Mouse (Mus musculus): ENCODE results near the gene Phyhipl.

DNA sequence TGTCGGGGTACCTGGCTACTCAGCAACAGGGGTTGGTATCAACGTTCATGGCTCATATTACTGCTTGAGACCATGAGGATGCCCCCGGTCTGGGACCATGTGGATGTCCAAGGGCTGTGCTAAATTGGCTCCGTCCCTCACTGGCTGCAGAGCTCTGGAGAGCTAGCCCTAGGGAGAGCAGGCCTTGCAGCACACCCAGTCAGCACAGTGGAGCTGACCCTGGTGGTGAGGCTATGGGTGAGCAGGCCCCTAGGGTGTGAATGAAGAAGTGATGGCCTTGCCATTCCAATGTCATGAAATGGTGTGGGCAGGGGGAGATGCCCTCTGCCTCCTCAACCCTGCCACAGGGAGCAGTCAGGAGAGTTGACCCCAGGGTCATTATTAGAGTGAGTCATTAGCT is 27.7 kb upstream of the Phyhipl start:
- TF ChIP-seq MXI1 (IDR thresholded peaks at IDR 0.05; ENCODE audit: low read depth, low read length) (no peak), MYC (IDR thresholded peaks at IDR 0.05; ENCODE audit: low read depth, low read length) (no peak), CTCF (conservative IDR thresholded peaks at IDR 0.05 in 1 of 2, IDR thresholded peaks at IDR 0.05 in 1 of 2; ENCODE audit: low read depth in 2 of 2, low read length in 2 of 2) (no peak), E2F4 (IDR thresholded peaks at IDR 0.05; ENCODE audit: insufficient replicate concordance, low read depth, low read length) (no peak), CHD2 (IDR thresholded peaks at IDR 0.05; ENCODE audit: low read length) (no peak)

Measured in CH12.LX (cell line).